25 mouse cellular contexts compared by ENCODE assay signal in the genomic region with DNA sequence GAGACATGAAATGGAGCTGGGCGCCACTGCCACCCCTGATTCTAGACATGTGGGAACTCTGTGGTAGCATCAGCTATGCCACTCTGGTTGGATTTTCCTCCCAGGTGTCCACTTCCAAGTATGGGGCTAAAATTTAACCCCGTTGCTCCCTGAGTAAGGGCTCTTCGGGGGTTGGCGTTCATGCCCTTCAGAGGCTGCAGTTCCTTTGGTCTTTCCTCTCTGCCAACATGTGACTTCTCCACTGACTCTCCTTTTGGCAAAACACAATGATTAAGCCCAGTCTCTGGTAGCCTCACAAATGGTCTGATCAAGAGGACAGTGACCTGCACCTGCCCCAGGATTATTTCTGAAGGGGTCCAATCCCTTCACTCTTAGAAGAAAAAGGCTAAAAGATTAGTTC. TPM values are rescaled to one million over a fixed set of nuclear protein-coding genes. Genes with fewer than 3 reads are reported as not detected.
DNase-seq lines count a peak whose midpoint lies in the region; ATAC-seq and TF ChIP-seq lines count a peak whose summit lies in the region.
"Had no signal": no experiment of that assay in that cellular context is flagged by ENCODE, and none has a peak within 500 bp of the region (broad histone marks: within the 10 kb centered on the region; RNA-seq: fewer than 3 reads in every experiment).

No protein-coding gene starts in this region.

- H3K27me3 ChIP-seq in kidney, embryonic 15.5 days, result no peaks in the 10 kb centered on the region
- H3K27me3 ChIP-seq: CH12.LX; embryonic facial prominence, embryonic 12.5 days; forebrain, embryonic 13.5 days; Patski had no signal

- H3K9me3 ChIP-seq in kidney, embryonic 15.5 days (replicated peaks), result no peaks in the 10 kb centered on the region
- H3K9me3 ChIP-seq: embryonic facial prominence, embryonic 10.5 days; embryonic facial prominence, embryonic 12.5 days; forebrain, embryonic 13.5 days had no signal

- 93% methylated on average over 4 of the region's 4 CpGs for WGBS in kidney, embryonic 15.5 days

- intact Hi-C loops in gastrocnemius, adult 2 months (cut with DNase I), result no loop called here
- intact Hi-C loops in gastrocnemius, postnatal 14 days (cut with DNase I; ENCODE audit: low total_unique reads), result loop anchor here (10.0 kb wide), 1 partner anchor 56 kb away; a partner anchor contains a TSS

- H3K9ac ChIP-seq in kidney, embryonic 15.5 days, result no peak overlapping the region
- H3K9ac ChIP-seq: embryonic facial prominence, embryonic 12.5 days; forebrain, embryonic 13.5 days had no signal

- TF ChIP-seq CTCF in gastrocnemius, adult 2 months (IDR thresholded peaks at IDR 0.05), result no peak

- no peaks in the 10 kb centered on the region for H3K36me3 ChIP-seq in kidney, embryonic 15.5 days
- H3K36me3 ChIP-seq: embryonic facial prominence, embryonic 10.5 days; embryonic facial prominence, embryonic 12.5 days; G1E had no signal

- H3K4me3 ChIP-seq in gastrocnemius, adult 2 months, result no peak overlapping the region
- H3K4me3 ChIP-seq in kidney, embryonic 15.5 days (replicated peaks), result no peak overlapping the region
- H3K4me3 ChIP-seq: embryonic facial prominence, embryonic 10.5 days; embryonic facial prominence, embryonic 12.5 days; forebrain, embryonic 13.5 days had no signal

- H3K4me2 ChIP-seq in kidney, embryonic 15.5 days, result no peak overlapping the region
- H3K4me2 ChIP-seq: embryonic facial prominence, embryonic 12.5 days; forebrain, embryonic 13.5 days had no signal

- peak; percentile 40 for DNase-seq in gastrocnemius, adult 2 months
- DNase-seq in gastrocnemius, postnatal 14 days, result no peak
- peak; percentile 40 for DNase-seq in kidney, adult 11 months
- DNase-seq in kidney, adult 8-10 months, result peak; percentile 51 to 63
- no peak for DNase-seq in kidney, postnatal 4 days
- peak; percentile 43 to 48 for DNase-seq in kidney, postnatal 36 days
- DNase-seq in kidney, adult 18-20 months, result no peak
- DNase-seq: adrenal gland, adult 8-10 months; adrenal gland, postnatal 14 days; adrenal gland, postnatal 36 days; B cell, adult 2 months; cerebellum, adult 11-12 months; cerebellum, adult 2 months; cerebellum, adult 9-10 months; cerebellum, postnatal 10 days; cerebellum, postnatal 25 days had no signal

- no peak for ATAC-seq in kidney, embryonic 15.5 days (replicated peaks; ENCODE audit: low FRiP score)
- ATAC-seq: activated CD4-positive, CD25-positive, alpha-beta regulatory T cell, adult 4 months; CD4-positive, CD25-positive, alpha-beta regulatory T cell, adult 4 months; forebrain, embryonic 13.5 days; Patski had no signal

- peak overlapping the region; percentile 31 for H3K27ac ChIP-seq in gastrocnemius, adult 2 months
- H3K27ac ChIP-seq in kidney, embryonic 15.5 days, result no peak overlapping the region
- H3K27ac ChIP-seq: embryonic facial prominence, embryonic 10.5 days; embryonic facial prominence, embryonic 12.5 days; forebrain, embryonic 13.5 days had no signal

- H3K4me1 ChIP-seq in kidney, embryonic 15.5 days, result peaks cover 31% of the 10 kb centered on the region

RNA-seq across cellular contexts. Expression of a gene that starts 56.4 kb away (rescaled TPM):
- total RNA-seq in gastrocnemius, adult 2 months (2021), result 10 to 100 TPM; 12.9 to 14.5 TPM
- 10 to 100 TPM; 10.8 to 14.3 TPM for total RNA-seq in gastrocnemius, postnatal 14 days (2021)
- 16.8 and 18.5 TPM in 2 replicates for polyA plus RNA-seq in kidney, embryonic 15.5 days (2015; fragmentation: Nextera tagmentation; extraction: Ambion mirVana)
- total RNA-seq: CH12.LX had no signal
- polyA plus RNA-seq: G1E had no signal

Comparison
In these comparisons a context has a peak if more than half of its experiments do, and no peak if none do; other contexts are left out.
1. DNase-seq: peak in gastrocnemius, adult 2 months (single experiment), kidney, adult 11 months (single experiment), kidney, adult 8-10 months (2 of 2) and kidney, postnatal 36 days (2 of 2); none in gastrocnemius, postnatal 14 days (single experiment), kidney, postnatal 4 days (0 of 2) and kidney, adult 18-20 months (single experiment).